In genomic region chr9:14451120-14451519, GRCm38 (mm10) we compare ENCODE assay signal across 9 mouse cellular contexts. TPM values are rescaled to one million over a fixed set of nuclear protein-coding genes. Genes with fewer than 3 reads are reported as not detected.
DNase-seq lines count a peak whose midpoint lies in the region; ATAC-seq and TF ChIP-seq lines count a peak whose summit lies in the region.
"Not testable (repeated sequence)": the region's sequence is repeated elsewhere in the genome, so short reads cannot be mapped to it uniquely, and the experiment has no call there.
"Had no signal": no experiment of that assay in that cellular context is flagged by ENCODE, and none has a peak within 500 bp of the region (broad histone marks: within the 10 kb centered on the region; RNA-seq: fewer than 3 reads in every experiment).

No protein-coding gene starts in this region.

- TF ChIP-seq CTCF in MEL (IDR thresholded peaks at IDR 0.05 in 2 of 3, conservative IDR thresholded peaks at IDR 0.05 in 1 of 3; ENCODE audit: control insufficient read depth in 1 of 3, insufficient read depth in 1 of 3, low read depth in 2 of 3, low read length in 3 of 3, poor library complexity in 1 of 3, severe bottlenecking in 1 of 3): peak; percentile 43 to 67 (median 45)
- TF ChIP-seq CTCF in gastrocnemius, adult 2 months (IDR thresholded peaks at IDR 0.05): peak; percentile 13; the same call in 1 of the 2 replicates
- TF ChIP-seq CTCF in kidney, postnatal 0 days (IDR thresholded peaks at IDR 0.05; ENCODE audit: low read depth): peak; percentile 14; the same call in 1 of the 2 replicates
- TF ChIP-seq CTCF in liver, embryonic 14.5 days (IDR thresholded peaks at IDR 0.05; ENCODE audit: low read depth): peak; percentile 54
- TF ChIP-seq CTCF in thymus, adult 2 months (IDR thresholded peaks at IDR 0.05; ENCODE audit: borderline replicate concordance, control insufficient read depth, extremely low read depth, insufficient read depth, low read length, poor library complexity): not testable (repeated sequence)

- not testable (repeated sequence) for ATAC-seq in kidney, postnatal 0 days (replicated peaks; ENCODE audit: low FRiP score, low read depth); liver, embryonic 14.5 days (ENCODE audit: insufficient read depth)

- H3K4me3 ChIP-seq in MEL (ENCODE audit: control insufficient read depth in 1 of 2, insufficient read depth in 1 of 2, low read depth in 2 of 2, low read length in 2 of 2); gastrocnemius, adult 2 months; kidney, postnatal 0 days (replicated peaks; ENCODE audit: low read depth, low read length); liver, embryonic 14.5 days (ENCODE audit: insufficient read depth in 1 of 2, low read depth in 2 of 2, low read length in 2 of 2); thymus, adult 2 months (ENCODE audit: control insufficient read depth, insufficient read depth, low read length): not testable (repeated sequence)

- H3K9me3 ChIP-seq in MEL (replicated peaks; ENCODE audit: insufficient read depth, low read length); kidney, postnatal 0 days (replicated peaks; ENCODE audit: low read length); liver, embryonic 14.5 days (ENCODE audit: control insufficient read depth, low read length): not testable (repeated sequence)

- intact Hi-C loops in gastrocnemius, adult 2 months (cut with DNase I): not testable (repeated sequence)

- not testable (repeated sequence) for H3K36me3 ChIP-seq in MEL (ENCODE audit: control insufficient read depth in 1 of 2, insufficient read depth in 2 of 2, low read length in 2 of 2); kidney, postnatal 0 days (ENCODE audit: insufficient read depth, low read length); liver, embryonic 14.5 days (replicated peaks; ENCODE audit: control insufficient read depth, insufficient read depth, low read depth); thymus, adult 2 months (ENCODE audit: control insufficient read depth, insufficient read depth, low read length)

- 74% methylated on average over 7 of the region's 8 CpGs for WGBS in kidney, postnatal 0 days
- WGBS in liver, embryonic 14.5 days (ENCODE audit: insufficient replicate concordance): 45% methylated on average over 7 of the region's 8 CpGs
- WGBS in thymus, adult 2 months: 63% methylated on average over 8 of the region's 8 CpGs

- H3K27ac ChIP-seq in MEL (ENCODE audit: control insufficient read depth, low read depth, low read length); gastrocnemius, adult 2 months; kidney, postnatal 0 days; liver, embryonic 14.5 days; thymus, adult 2 months (ENCODE audit: control insufficient read depth, insufficient read depth, low read length): not testable (repeated sequence)

- DNase-seq in MEL (ENCODE audit: low read depth, low spot score): peak; percentile 45
- peak; percentile 8 for DNase-seq in cerebellum, adult 8-10 months
- not testable (repeated sequence) for DNase-seq in gastrocnemius, adult 2 months; kidney, postnatal 0 days (ENCODE audit: low spot score); liver, embryonic 14.5 days (ENCODE audit: low read depth in 3 of 3, low spot score in 3 of 3)
- DNase-seq in lung, postnatal 36 days: peak; percentile 41
- DNase-seq in thymus, adult 2 months: peak; percentile 2

- peaks cover 14% of the 10 kb centered on the region in 2 experiments for H3K27me3 ChIP-seq in MEL (ENCODE audit: control insufficient read depth in 1 of 2, insufficient read depth in 2 of 2, low read length in 2 of 2)
- H3K27me3 ChIP-seq in kidney, postnatal 0 days (ENCODE audit: insufficient read depth, low read length); liver, embryonic 14.5 days (ENCODE audit: control insufficient read depth, insufficient read depth, low read length); thymus, adult 2 months (ENCODE audit: control insufficient read depth, insufficient read depth, low read length): not testable (repeated sequence)

- H3K4me2 ChIP-seq in kidney, postnatal 0 days (ENCODE audit: low read length); liver, embryonic 14.5 days (ENCODE audit: low read depth): not testable (repeated sequence)

- peak; percentile 42 for TF ChIP-seq RAD21 in MEL (IDR thresholded peaks at IDR 0.05; ENCODE audit: low read depth, low read length)

- H3K9ac ChIP-seq in MEL (ENCODE audit: control insufficient read depth, low read depth, low read length, poor library complexity, severe bottlenecking); kidney, postnatal 0 days (ENCODE audit: low read depth, low read length); liver, embryonic 14.5 days (replicated peaks): not testable (repeated sequence)

- not testable (repeated sequence) for TF ChIP-seq POLR2A in MEL (IDR thresholded peaks at IDR 0.05; ENCODE audit: control insufficient read depth in 1 of 2, insufficient read depth in 1 of 2, low read depth in 1 of 2, low read length in 2 of 2, poor library complexity in 1 of 2); thymus, adult 2 months (IDR thresholded peaks at IDR 0.05; ENCODE audit: control insufficient read depth, extremely low read depth, insufficient read depth, low read length, poor library complexity)

- not testable (repeated sequence) for TF ChIP-seq EP300 in MEL (IDR thresholded peaks at IDR 0.05; ENCODE audit: low read depth in 1 of 2, low read length in 2 of 2); liver, embryonic 14.5 days (IDR thresholded peaks at IDR 0.05; ENCODE audit: low read depth)

- not testable (repeated sequence) for H3K79me2 ChIP-seq in MEL (ENCODE audit: control insufficient read depth, insufficient read depth, low read length, poor library complexity)

- H3K4me1 ChIP-seq in MEL (ENCODE audit: control insufficient read depth in 1 of 2, insufficient read depth in 2 of 2, low read length in 2 of 2): peaks cover 0 to 13% of the 10 kb centered on the region in 2 experiments; a peak in 2 of 4 replicates
- H3K4me1 ChIP-seq in kidney, postnatal 0 days (replicated peaks; ENCODE audit: insufficient read depth, low read length); liver, embryonic 14.5 days (replicated peaks; ENCODE audit: control insufficient read depth in 2 of 2, insufficient read depth in 2 of 2, low read length in 1 of 2); thymus, adult 2 months (replicated peaks; ENCODE audit: control insufficient read depth, insufficient read depth, low read length): not testable (repeated sequence)

TF ChIP-seq in MEL, 35 proteins besides CTCF, POLR2A, EP300 and RAD21:
- TF ChIP-seq ZC3H11A (IDR thresholded peaks at IDR 0.05; ENCODE audit: low read depth, low read length) (peak; percentile 61), SMC3 (IDR thresholded peaks at IDR 0.05; ENCODE audit: low read depth, low read length) (peak; percentile 66)

RNA-seq across cellular contexts. Expression of gene Kdm4d, which starts 49.2 kb away (rescaled TPM):
- 0.56 and 0.58 TPM in 2 replicates for total RNA-seq in MEL (2012; rRNA removed)
- under 1 TPM in 1 of 2 experiments, not detected in 1; 0.40 TPM for polyA plus RNA-seq in MEL (2012; ENCODE audit: insufficient read depth in 1 of 2, insufficient read length in 2 of 2, low read depth in 1 of 2, low replicate concordance in 2 of 2, missing spikeins in 1 of 2)
- total RNA-seq in gastrocnemius, adult 2 months (2021): not detected
- 0.18 and 0.22 TPM in 2 replicates for polyA plus RNA-seq in kidney, postnatal 0 days (2015; fragmentation: Nextera tagmentation; extraction: Ambion mirVana)
- 0.02 and 0.04 TPM in 2 replicates for polyA plus RNA-seq in liver, embryonic 14.5 days (2012; rRNA removed)
- 0.05 TPM in 1 of 2 replicates, not detected in the other for polyA plus RNA-seq in liver, embryonic 14.5 days (2014; fragmentation: Nextera tagmentation; extraction: Ambion mirVana)
- 0.22 and 0.26 TPM in 2 replicates for polyA plus RNA-seq in thymus, adult 2 months (2012; rRNA removed)
- total RNA-seq: heart, postnatal 10 days had no signal
- polyA plus RNA-seq: macrophage had no signal

RNA-seq across cellular contexts. Expression of gene Cwc15, which starts 49.3 kb away (rescaled TPM):
- 326 and 331 TPM in 2 replicates for total RNA-seq in MEL (2012; rRNA removed)
- polyA plus RNA-seq in MEL (2012; ENCODE audit: insufficient read depth in 1 of 2, insufficient read length in 2 of 2, low read depth in 1 of 2, low replicate concordance in 2 of 2, missing spikeins in 1 of 2): 100 to 1,000 TPM; 196 to 562 TPM
- 100 to 1,000 TPM; 101 TPM for total RNA-seq in gastrocnemius, adult 2 months (2021)
- polyA plus RNA-seq in kidney, postnatal 0 days (2015; fragmentation: Nextera tagmentation; extraction: Ambion mirVana): 155 and 171 TPM in 2 replicates
- polyA plus RNA-seq in liver, embryonic 14.5 days (2012; rRNA removed): 16.6 and 39.1 TPM in 2 replicates
- 63.2 and 68.8 TPM in 2 replicates for polyA plus RNA-seq in liver, embryonic 14.5 days (2014; fragmentation: Nextera tagmentation; extraction: Ambion mirVana)
- polyA plus RNA-seq in thymus, adult 2 months (2012; rRNA removed): 12.3 and 12.6 TPM in 2 replicates
